Mouse (Mus musculus): Measurements from ENCODE around the gene Pdzd4. TPM values are rescaled to one million over a fixed set of nuclear protein-coding genes. Genes with fewer than 3 reads are reported as not detected.

Gene Pdzd4
- total and polyA plus RNA-seq, 3 experiments: 0.32 to 1.1 (median 0.72) TPM

GRCm38 (mm10) chrX:73855087-73855408 lies 30.3 kb upstream of the Pdzd4 start:
- Histone ChIP-seq H3K4me3 (replicated peaks in 1 of 3; ENCODE audit: low read depth in 2 of 3, low read length in 2 of 3, poor library complexity in 1 of 3) (no peak overlapping the region), H3K27me3 (replicated peaks) (no peaks in the 10 kb centered on the region), H3K9ac (ENCODE audit: insufficient read depth, low read depth) (no peak overlapping the region), H3K79me2 (replicated peaks; ENCODE audit: control insufficient read depth, extremely low read depth, insufficient read depth, poor library complexity, severe bottlenecking) (no peaks in the 10 kb centered on the region), H3K27ac (ENCODE audit: insufficient read depth, low read depth) (no peak overlapping the region), H3K9me3 (replicated peaks; ENCODE audit: low read length) (no peaks in the 10 kb centered on the region), H3K4me1 (ENCODE audit: control insufficient read depth in 1 of 2, insufficient read depth in 2 of 2) (no peaks in the 10 kb centered on the region), H3K4me2 (ENCODE audit: insufficient read depth, low read depth, poor library complexity, severe bottlenecking) (no peak overlapping the region), H3K36me3 (replicated peaks in 1 of 2; ENCODE audit: control insufficient read depth in 1 of 2, insufficient read depth in 1 of 2, low read length in 1 of 2) (no peaks in the 10 kb centered on the region)
- DNase-seq (ENCODE audit: extremely low read depth): no peak
- in situ Hi-C loops (cut with MboI; ENCODE audit: low pct_ligation_motif_present, low pct_unique_long_range_greater_than_20kb, low sequenced_read_pairs): no loop called here
- dilution Hi-C loops (cut with MboI; ENCODE audit: extremely low pct_ligation_motif_present, extremely low pct_unique_long_range_greater_than_20kb, low sequenced_read_pairs): no loop called here
- no peak for TF ChIP-seq POLR2A (IDR thresholded peaks at IDR 0.05; ENCODE audit: low read depth, low read length)
- no peak for TF ChIP-seq E2F4 (IDR thresholded peaks at IDR 0.05; ENCODE audit: insufficient replicate concordance, low read depth, low read length)
- no peak for TF ChIP-seq BHLHE40 (IDR thresholded peaks at IDR 0.05; ENCODE audit: low read depth, low read length)
- TF ChIP-seq CTCF (conservative IDR thresholded peaks at IDR 0.05 in 1 of 2, IDR thresholded peaks at IDR 0.05 in 1 of 2; ENCODE audit: low read depth in 2 of 2, low read length in 2 of 2): no peak
- no peak for TF ChIP-seq PAX5 (IDR thresholded peaks at IDR 0.05; ENCODE audit: low read length)
- no peak for TF ChIP-seq USF2 (conservative IDR thresholded peaks at IDR 0.05; ENCODE audit: low read depth, low read length)
- TF ChIP-seq TCF12 (IDR thresholded peaks at IDR 0.05; ENCODE audit: low read depth, low read length): no peak
- no peak for TF ChIP-seq NELFE (IDR thresholded peaks at IDR 0.05; ENCODE audit: low read depth, low read length)
- TF ChIP-seq ZNF384 (IDR thresholded peaks at IDR 0.05; ENCODE audit: low read depth, low read length): no peak
- no peak for TF ChIP-seq ZKSCAN1 (IDR thresholded peaks at IDR 0.05; ENCODE audit: borderline replicate concordance, low read depth, low read length)
- TF ChIP-seq SIN3A (IDR thresholded peaks at IDR 0.05; ENCODE audit: low read length): no peak
- no peak for TF ChIP-seq JUND (conservative IDR thresholded peaks at IDR 0.05; ENCODE audit: low read depth, low read length)
- no peak for TF ChIP-seq POLR2AphosphoS2 (IDR thresholded peaks at IDR 0.05; ENCODE audit: low read depth, low read length)
- no peak for TF ChIP-seq USF1 (IDR thresholded peaks at IDR 0.05; ENCODE audit: low read depth, low read length)
- no peak for TF ChIP-seq ZC3H11A (IDR thresholded peaks at IDR 0.05; ENCODE audit: low read depth, low read length)
- no peak for TF ChIP-seq MAZ (IDR thresholded peaks at IDR 0.05; ENCODE audit: low read depth, low read length)
- no peak for TF ChIP-seq KAT2A (IDR thresholded peaks at IDR 0.05; ENCODE audit: insufficient replicate concordance, low read length)
- TF ChIP-seq MEF2A (IDR thresholded peaks at IDR 0.05; ENCODE audit: borderline replicate concordance, low read depth, low read length): no peak
- no peak for TF ChIP-seq RCOR1 (conservative IDR thresholded peaks at IDR 0.05; ENCODE audit: low read depth, low read length)
- TF ChIP-seq ZMIZ1 (IDR thresholded peaks at IDR 0.05; ENCODE audit: low read depth, low read length): no peak

- no peak overlapping the region for H3K9ac ChIP-seq (ENCODE audit: insufficient read depth, low read depth)
- dilution Hi-C loops (cut with MboI; ENCODE audit: extremely low pct_ligation_motif_present, extremely low pct_unique_long_range_greater_than_20kb, low sequenced_read_pairs): no loop called here
- DNase-seq (ENCODE audit: extremely low read depth): no peak
Observed at GRCm38 (mm10) chrX:73854326-73855086, 29.7 kb upstream of the Pdzd4 start.

More at GRCm38 (mm10) chrX:73854326-73855086, 29.7 kb upstream of the Pdzd4 start:
- no peaks in the 10 kb centered on the region for H3K36me3 ChIP-seq (replicated peaks in 1 of 2; ENCODE audit: control insufficient read depth in 1 of 2, insufficient read depth in 1 of 2, low read length in 1 of 2)
- no peak overlapping the region for H3K4me3 ChIP-seq (replicated peaks in 1 of 3; ENCODE audit: low read depth in 2 of 3, low read length in 2 of 3, poor library complexity in 1 of 3)
- no peak overlapping the region for H3K4me2 ChIP-seq (ENCODE audit: insufficient read depth, low read depth, poor library complexity, severe bottlenecking)
- H3K79me2 ChIP-seq (replicated peaks; ENCODE audit: control insufficient read depth, extremely low read depth, insufficient read depth, poor library complexity, severe bottlenecking): no peaks in the 10 kb centered on the region
- no peaks in the 10 kb centered on the region for H3K9me3 ChIP-seq (replicated peaks; ENCODE audit: low read length)
- H3K4me1 ChIP-seq (ENCODE audit: control insufficient read depth in 1 of 2, insufficient read depth in 2 of 2): no peaks in the 10 kb centered on the region
- in situ Hi-C loops (cut with MboI; ENCODE audit: low pct_ligation_motif_present, low pct_unique_long_range_greater_than_20kb, low sequenced_read_pairs): no loop called here
- no peaks in the 10 kb centered on the region for H3K27me3 ChIP-seq (replicated peaks)
- no peak overlapping the region for H3K27ac ChIP-seq (ENCODE audit: insufficient read depth, low read depth)
- TF ChIP-seq HCFC1 (IDR thresholded peaks at IDR 0.05; ENCODE audit: low read depth, low read length): no peak
- TF ChIP-seq PAX5 (IDR thresholded peaks at IDR 0.05; ENCODE audit: low read length): no peak
- TF ChIP-seq RCOR1 (conservative IDR thresholded peaks at IDR 0.05; ENCODE audit: low read depth, low read length): no peak
- TF ChIP-seq SIN3A (IDR thresholded peaks at IDR 0.05; ENCODE audit: low read length): no peak
- no peak for TF ChIP-seq ZKSCAN1 (IDR thresholded peaks at IDR 0.05; ENCODE audit: borderline replicate concordance, low read depth, low read length)
- TF ChIP-seq ZC3H11A (IDR thresholded peaks at IDR 0.05; ENCODE audit: low read depth, low read length): no peak
- TF ChIP-seq CHD1 (IDR thresholded peaks at IDR 0.05; ENCODE audit: low read depth, low read length): no peak
- no peak for TF ChIP-seq CHD2 (IDR thresholded peaks at IDR 0.05; ENCODE audit: low read length)
- no peak for TF ChIP-seq BHLHE40 (IDR thresholded peaks at IDR 0.05; ENCODE audit: low read depth, low read length)

Data from CH12.LX (cell line).